Mouse (Mus musculus): ENCODE results near the gene Twnk. TPM values are rescaled to one million over a fixed set of nuclear protein-coding genes. Genes with fewer than 3 reads are reported as not detected.

Twnk gene
- polyA plus RNA-seq, 1 experiment from 2014 or later, result 7.5 TPM

DNA sequence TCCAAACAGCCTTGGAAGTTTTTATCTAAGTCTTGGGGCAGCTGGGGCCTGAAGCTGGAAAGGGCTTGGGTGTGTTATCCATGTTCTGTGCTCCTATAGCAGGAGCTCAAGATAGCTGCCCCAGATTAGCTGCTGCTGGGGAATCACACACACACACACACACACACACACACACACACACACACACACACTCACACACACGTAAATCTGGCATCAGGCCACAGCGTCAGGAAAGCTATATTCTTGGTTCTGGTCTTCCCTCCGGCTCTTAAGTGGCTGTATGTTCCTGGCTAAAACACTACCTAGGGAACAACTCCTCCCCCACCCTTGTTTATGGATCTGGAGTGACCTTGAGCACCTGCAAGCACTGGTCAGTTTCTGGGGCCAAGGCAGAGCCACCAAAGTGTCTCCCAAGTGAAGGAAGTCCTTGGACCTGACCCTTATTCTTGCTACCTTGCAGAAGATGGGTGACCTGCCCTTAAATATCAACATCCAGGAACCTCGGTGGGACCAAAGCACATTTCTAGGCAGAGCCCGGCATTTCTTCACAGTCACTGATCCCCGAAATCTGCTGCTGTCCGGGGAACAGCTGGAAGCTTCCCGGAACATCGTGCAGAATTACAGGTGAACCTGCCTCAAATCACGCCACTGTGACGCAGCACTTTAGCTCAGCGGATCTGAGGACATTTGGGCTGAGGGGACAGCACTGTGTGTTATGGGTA, 43.3 kb downstream of the Twnk start:
- TF ChIP-seq CTCF (IDR thresholded peaks at IDR 0.05) (no peak), EP300 (IDR thresholded peaks at IDR 0.05) (no peak)
- H3K9me3 ChIP-seq (ENCODE audit: low read length), result no peaks in the 10 kb centered on the region
- peak overlapping the region; percentile 57 for H3K4me3 ChIP-seq (ENCODE audit: low read depth, low read length)
- peak; percentile 16 for DNase-seq (ENCODE audit: low spot score)
- H3K4me1 ChIP-seq (ENCODE audit: insufficient read depth, low read depth, low read length), result peaks cover 7% of the 10 kb centered on the region
- peak overlapping the region; percentile 65 for H3K9ac ChIP-seq (replicated peaks; ENCODE audit: low read depth)
- peaks cover 11% of the 10 kb centered on the region; the same call in 1 of the 2 replicates for H3K36me3 ChIP-seq (ENCODE audit: insufficient read depth, low read length)
- H3K27ac ChIP-seq (ENCODE audit: low read length), result peak overlapping the region; percentile 99
- H3K4me2 ChIP-seq (replicated peaks; ENCODE audit: low read depth, low read length), result peak overlapping the region; percentile 67
- WGBS, result 78% methylated on average over 12 of the region's 12 CpGs
- ATAC-seq, result no peak
- peaks cover 17% of the 10 kb centered on the region; the same call in 1 of the 2 replicates for H3K27me3 ChIP-seq (replicated peaks; ENCODE audit: insufficient read depth, low read length)

- Histone ChIP-seq H3K4me1 (ENCODE audit: insufficient read depth, low read depth, low read length) (peaks cover 7% of the 10 kb centered on the region), H3K4me2 (replicated peaks; ENCODE audit: low read depth, low read length) (no peak overlapping the region)
Measured at GRCm38 (mm10) chr19:45049523-45049922, 44.1 kb downstream of the Twnk start.

GRCm38 (mm10) chr19:45053451-45053850, 48.0 kb downstream of the Twnk start:
- no peak for ATAC-seq
- H3K9me3 ChIP-seq (ENCODE audit: low read length), result no peaks in the 10 kb centered on the region
- H3K27ac ChIP-seq (ENCODE audit: low read length), result no peak overlapping the region
- TF ChIP-seq EP300 (IDR thresholded peaks at IDR 0.05) (no peak), CTCF (IDR thresholded peaks at IDR 0.05) (no peak)
- H3K4me2 ChIP-seq (replicated peaks; ENCODE audit: low read depth, low read length), result no peak overlapping the region
- peaks cover 10% of the 10 kb centered on the region; the same call in 1 of the 2 replicates for H3K4me1 ChIP-seq (ENCODE audit: insufficient read depth, low read depth, low read length)
- H3K4me3 ChIP-seq (ENCODE audit: low read depth, low read length), result no peak overlapping the region
- H3K27me3 ChIP-seq (replicated peaks; ENCODE audit: insufficient read depth, low read length), result no peaks in the 10 kb centered on the region
- 83% methylated on average over 8 of the region's 8 CpGs for WGBS
- no peak for DNase-seq (ENCODE audit: low spot score)
- H3K36me3 ChIP-seq (ENCODE audit: insufficient read depth, low read length), result peaks cover 11% of the 10 kb centered on the region; the same call in 1 of the 2 replicates
- H3K9ac ChIP-seq (replicated peaks; ENCODE audit: low read depth), result no peak overlapping the region

More at GRCm38 (mm10) chr19:45049523-45049922, 44.1 kb downstream of the Twnk start:
- DNase-seq (ENCODE audit: low spot score) (no peak), ATAC-seq (no peak)
- Histone ChIP-seq H3K27me3 (replicated peaks; ENCODE audit: insufficient read depth, low read length) (peaks cover 15% of the 10 kb centered on the region; the same call in 1 of the 2 replicates), H3K9ac (replicated peaks; ENCODE audit: low read depth) (no peak overlapping the region), H3K4me3 (ENCODE audit: low read depth, low read length) (no peak overlapping the region), H3K36me3 (ENCODE audit: insufficient read depth, low read length) (peaks cover 11% of the 10 kb centered on the region; the same call in 1 of the 2 replicates), H3K27ac (ENCODE audit: low read length) (peak overlapping the region; percentile 99; the same call in 1 of the 2 replicates), H3K9me3 (ENCODE audit: low read length) (no peaks in the 10 kb centered on the region)
- TF ChIP-seq CTCF (IDR thresholded peaks at IDR 0.05) (no peak), EP300 (IDR thresholded peaks at IDR 0.05) (no peak)
- WGBS, result 66% methylated on average over 9 of the region's 9 CpGs

GRCm38 (mm10) chr19:45054892-45055690, 49.6 kb downstream of the Twnk start:
- H3K4me1 ChIP-seq (ENCODE audit: insufficient read depth, low read depth, low read length), result peaks cover 10% of the 10 kb centered on the region; the same call in 1 of the 2 replicates
- H3K27me3 ChIP-seq (replicated peaks; ENCODE audit: insufficient read depth, low read length), result no peaks in the 10 kb centered on the region
- H3K9ac ChIP-seq (replicated peaks; ENCODE audit: low read depth), result no peak overlapping the region
- DNase-seq (ENCODE audit: low spot score) (no peak), ATAC-seq (no peak)
- H3K4me2 ChIP-seq (replicated peaks; ENCODE audit: low read depth, low read length), result no peak overlapping the region
- TF ChIP-seq EP300 (IDR thresholded peaks at IDR 0.05) (0 out of 2 replicates have a peak, but pooled peaks have one; percentile 6), CTCF (IDR thresholded peaks at IDR 0.05) (no peak)
- H3K36me3 ChIP-seq (ENCODE audit: insufficient read depth, low read length), result peaks cover 5% of the 10 kb centered on the region; the same call in 1 of the 2 replicates
- H3K4me3 ChIP-seq (ENCODE audit: low read depth, low read length), result no peak overlapping the region
- WGBS, result 64% methylated on average over 6 of the region's 6 CpGs
- H3K27ac ChIP-seq (ENCODE audit: low read length), result no peak overlapping the region
- no peaks in the 10 kb centered on the region for H3K9me3 ChIP-seq (ENCODE audit: low read length)

- DNase-seq (ENCODE audit: low spot score) (peak; percentile 88), ATAC-seq (peak; percentile 21)
- Histone ChIP-seq H3K27ac (ENCODE audit: low read length) (no peak overlapping the region), H3K4me3 (ENCODE audit: low read depth, low read length) (no peak overlapping the region), H3K9ac (replicated peaks; ENCODE audit: low read depth) (no peak overlapping the region), H3K27me3 (replicated peaks; ENCODE audit: insufficient read depth, low read length) (no peaks in the 10 kb centered on the region), H3K9me3 (ENCODE audit: low read length) (no peaks in the 10 kb centered on the region), H3K4me1 (ENCODE audit: insufficient read depth, low read depth, low read length) (peaks cover 10% of the 10 kb centered on the region; the same call in 1 of the 2 replicates), H3K4me2 (replicated peaks; ENCODE audit: low read depth, low read length) (no peak overlapping the region), H3K36me3 (ENCODE audit: insufficient read depth, low read length) (0 out of 2 replicates have a peak, but pooled peaks cover 5% of the 10 kb centered on the region)
- TF ChIP-seq EP300 (IDR thresholded peaks at IDR 0.05) (no peak), CTCF (IDR thresholded peaks at IDR 0.05) (peak; percentile 84)
- 30% methylated on average over 4 of the region's 4 CpGs for WGBS
Measured at GRCm38 (mm10) chr19:45056364-45056763, 50.9 kb downstream of the Twnk start.

Data from lung, postnatal 0 days (tissue).